Mouse (Mus musculus): ENCODE measurements around the gene Pdx1. TPM values are rescaled to one million over a fixed set of nuclear protein-coding genes. Genes with fewer than 3 reads are reported as not detected.

Gene Pdx1
- polyA plus RNA-seq, 1 experiment from 2014 or later = 0.47 TPM

- ATAC-seq (replicated peaks; ENCODE audit: low FRiP score) (peak; percentile 80), DNase-seq (ENCODE audit: low spot score) (no peak)
- Histone ChIP-seq H3K27me3 (replicated peaks; ENCODE audit: control insufficient read depth, insufficient read depth, low read length) (peaks cover 91% of the 10 kb centered on the region), H3K9me3 (ENCODE audit: control insufficient read depth, low read length) (no peaks in the 10 kb centered on the region), H3K4me2 (peak overlapping the region; percentile 54), H3K4me1 (replicated peaks; ENCODE audit: control insufficient read depth, insufficient read depth, low read length) (no peaks in the 10 kb centered on the region; the same call in 1 of the 2 replicates), H3K4me3 (ENCODE audit: low read depth, low read length) (peak overlapping the region; percentile 26), H3K27ac (ENCODE audit: low read depth, low read length) (peak overlapping the region; percentile 68), H3K36me3 (ENCODE audit: control insufficient read depth, insufficient read depth, low read length) (no peaks in the 10 kb centered on the region), H3K9ac (ENCODE audit: low read depth, low read length) (no peak overlapping the region; the same call in 1 of the 2 replicates)
- WGBS = 1% methylated on average over 41 of the region's 41 CpGs
These were observed 29.7 kb downstream of the Pdx1 start for GRCm38 (mm10) chr5:147299255-147300000.

GRCm38 (mm10) chr5:147300001-147300363 lies 30.2 kb downstream of the Pdx1 start:
- H3K27ac ChIP-seq (ENCODE audit: low read depth, low read length) = no peak overlapping the region
- DNase-seq (ENCODE audit: low spot score) = no peak
- H3K9ac ChIP-seq (ENCODE audit: low read depth, low read length) = no peak overlapping the region; the same call in 1 of the 2 replicates
- H3K27me3 ChIP-seq (replicated peaks; ENCODE audit: control insufficient read depth, insufficient read depth, low read length) = peaks cover 91% of the 10 kb centered on the region
- peak overlapping the region; percentile 26 for H3K4me3 ChIP-seq (ENCODE audit: low read depth, low read length)
- 2% methylated on average over 4 of the region's 4 CpGs for WGBS
- no peaks in the 10 kb centered on the region; the same call in none of the 2 replicates for H3K4me1 ChIP-seq (replicated peaks; ENCODE audit: control insufficient read depth, insufficient read depth, low read length)
- H3K36me3 ChIP-seq (ENCODE audit: control insufficient read depth, insufficient read depth, low read length) = no peaks in the 10 kb centered on the region
- peak overlapping the region; percentile 54 for H3K4me2 ChIP-seq
- peak; percentile 39 for ATAC-seq (replicated peaks; ENCODE audit: low FRiP score)
- no peaks in the 10 kb centered on the region for H3K9me3 ChIP-seq (ENCODE audit: control insufficient read depth, low read length)

- Histone ChIP-seq H3K27ac (ENCODE audit: low read depth, low read length) (no peak overlapping the region), H3K36me3 (ENCODE audit: control insufficient read depth, insufficient read depth, low read length) (no peaks in the 10 kb centered on the region), H3K4me1 (replicated peaks; ENCODE audit: control insufficient read depth, insufficient read depth, low read length) (no peaks in the 10 kb centered on the region; the same call in none of the 2 replicates), H3K4me3 (ENCODE audit: low read depth, low read length) (no peak overlapping the region), H3K9ac (ENCODE audit: low read depth, low read length) (no peak overlapping the region), H3K9me3 (ENCODE audit: control insufficient read depth, low read length) (no peaks in the 10 kb centered on the region), H3K4me2 (peak overlapping the region; percentile 24), H3K27me3 (replicated peaks; ENCODE audit: control insufficient read depth, insufficient read depth, low read length) (peaks cover 95% of the 10 kb centered on the region)
- no peak for ATAC-seq (replicated peaks; ENCODE audit: low FRiP score)
- DNase-seq (ENCODE audit: low spot score) = peak; percentile 41
- 4% methylated on average over 21 of the region's 21 CpGs for WGBS
These were observed 31.4 kb downstream of the Pdx1 start for GRCm38 (mm10) chr5:147300917-147301780.

- H3K4me2 ChIP-seq = peak overlapping the region; percentile 24; the same call in 1 of the 2 replicates
- ATAC-seq (replicated peaks; ENCODE audit: low FRiP score) (no peak), DNase-seq (ENCODE audit: low spot score) (peak; percentile 38)
- H3K4me3 ChIP-seq (ENCODE audit: low read depth, low read length) = no peak overlapping the region
- no peak overlapping the region for H3K27ac ChIP-seq (ENCODE audit: low read depth, low read length)
- peaks cover 99% of the 10 kb centered on the region for H3K27me3 ChIP-seq (replicated peaks; ENCODE audit: control insufficient read depth, insufficient read depth, low read length)
- no peaks in the 10 kb centered on the region for H3K36me3 ChIP-seq (ENCODE audit: control insufficient read depth, insufficient read depth, low read length)
- H3K9me3 ChIP-seq (ENCODE audit: control insufficient read depth, low read length) = no peaks in the 10 kb centered on the region
- no peaks in the 10 kb centered on the region; the same call in none of the 2 replicates for H3K4me1 ChIP-seq (replicated peaks; ENCODE audit: control insufficient read depth, insufficient read depth, low read length)
- WGBS = 10% methylated on average over 10 of the region's 10 CpGs
- no peak overlapping the region for H3K9ac ChIP-seq (ENCODE audit: low read depth, low read length)
These were observed 32.0 kb downstream of the Pdx1 start for GRCm38 (mm10) chr5:147301781-147302070.

GRCm38 (mm10) chr5:147302141-147302540 lies 32.4 kb downstream of the Pdx1 start:
- H3K27me3 ChIP-seq (replicated peaks; ENCODE audit: control insufficient read depth, insufficient read depth, low read length) = peaks cover 99% of the 10 kb centered on the region
- no peak overlapping the region for H3K9ac ChIP-seq (ENCODE audit: low read depth, low read length)
- H3K9me3 ChIP-seq (ENCODE audit: control insufficient read depth, low read length) = no peaks in the 10 kb centered on the region
- ATAC-seq (replicated peaks; ENCODE audit: low FRiP score) (no peak), DNase-seq (ENCODE audit: low spot score) (peak; percentile 28)
- 13% methylated on average over 8 of the region's 8 CpGs for WGBS
- H3K36me3 ChIP-seq (ENCODE audit: control insufficient read depth, insufficient read depth, low read length) = no peaks in the 10 kb centered on the region
- H3K4me1 ChIP-seq (replicated peaks; ENCODE audit: control insufficient read depth, insufficient read depth, low read length) = no peaks in the 10 kb centered on the region; the same call in none of the 2 replicates
- H3K27ac ChIP-seq (ENCODE audit: low read depth, low read length) = no peak overlapping the region
- H3K4me2 ChIP-seq = no peak overlapping the region
- no peak overlapping the region for H3K4me3 ChIP-seq (ENCODE audit: low read depth, low read length)

GRCm38 (mm10) chr5:147302746-147303400 lies 33.1 kb downstream of the Pdx1 start:
- ATAC-seq (replicated peaks; ENCODE audit: low FRiP score) = no peak
- Histone ChIP-seq H3K27ac (ENCODE audit: low read depth, low read length) (no peak overlapping the region), H3K9ac (ENCODE audit: low read depth, low read length) (no peak overlapping the region), H3K9me3 (ENCODE audit: control insufficient read depth, low read length) (no peaks in the 10 kb centered on the region), H3K4me2 (no peak overlapping the region), H3K27me3 (replicated peaks; ENCODE audit: control insufficient read depth, insufficient read depth, low read length) (peaks cover 100% of the 10 kb centered on the region), H3K4me1 (replicated peaks; ENCODE audit: control insufficient read depth, insufficient read depth, low read length) (no peaks in the 10 kb centered on the region; the same call in none of the 2 replicates), H3K4me3 (ENCODE audit: low read depth, low read length) (no peak overlapping the region), H3K36me3 (ENCODE audit: control insufficient read depth, insufficient read depth, low read length) (no peaks in the 10 kb centered on the region)
- WGBS = 12% methylated on average over 13 of the region's 13 CpGs
- peak; percentile 31 for DNase-seq (ENCODE audit: low spot score)

GRCm38 (mm10) chr5:147304276-147305155 lies 34.8 kb downstream of the Pdx1 start:
- H3K27ac ChIP-seq (ENCODE audit: low read depth, low read length) = no peak overlapping the region
- no peaks in the 10 kb centered on the region; the same call in none of the 2 replicates for H3K4me1 ChIP-seq (replicated peaks; ENCODE audit: control insufficient read depth, insufficient read depth, low read length)
- no peak overlapping the region; the same call in 1 of the 2 replicates for H3K4me3 ChIP-seq (ENCODE audit: low read depth, low read length)
- DNase-seq (ENCODE audit: low spot score) (peak; percentile 38), ATAC-seq (replicated peaks; ENCODE audit: low FRiP score) (no peak)
- peaks cover 100% of the 10 kb centered on the region for H3K27me3 ChIP-seq (replicated peaks; ENCODE audit: control insufficient read depth, insufficient read depth, low read length)
- WGBS = under 1% methylated on average over 54 of the region's 54 CpGs
- H3K9ac ChIP-seq (ENCODE audit: low read depth, low read length) = no peak overlapping the region
- no peaks in the 10 kb centered on the region for H3K9me3 ChIP-seq (ENCODE audit: control insufficient read depth, low read length)
- H3K36me3 ChIP-seq (ENCODE audit: control insufficient read depth, insufficient read depth, low read length) = no peaks in the 10 kb centered on the region
- H3K4me2 ChIP-seq = 0 out of 2 replicates have a peak overlapping the region, but pooled peaks have one; percentile 8

Data from liver, embryonic 11.5 days (tissue).